In genomic region chr3:104441870-104442283, GRCm38 (mm10) we compare ENCODE assay signal across 8 mouse cellular contexts.
A peak's percentile ranks its signal among the peaks of the same experiment; 100 is the strongest.
DNase-seq lines count a peak whose midpoint lies in the region; ATAC-seq and TF ChIP-seq lines count a peak whose summit lies in the region.

No protein-coding gene starts in this region.

- intact Hi-C loops in heart, postnatal 10 days (cut with DNase I): loop anchor here (1.0 to 5.0 kb wide), 5 partner anchors 221 to 530 kb away; partner anchors contain the start of gene Rsbn1

- H3K27ac ChIP-seq in CH12.LX (ENCODE audit: insufficient read depth, low read depth): no peak overlapping the region
- peak overlapping the region; percentile 54 for H3K27ac ChIP-seq in forebrain, embryonic 13.5 days
- H3K27ac ChIP-seq in liver, postnatal 0 days (ENCODE audit: low read depth): peak overlapping the region; percentile 68
- H3K27ac ChIP-seq in neural tube, embryonic 14.5 days (ENCODE audit: low read depth, low read length): peak overlapping the region; percentile 52; the same call in 1 of the 2 replicates

- peaks cover 0 to 15% of the 10 kb centered on the region in 2 experiments; a peak in 2 of 4 replicates for H3K4me1 ChIP-seq in CH12.LX (ENCODE audit: control insufficient read depth in 1 of 2, insufficient read depth in 2 of 2)
- H3K4me1 ChIP-seq in forebrain, embryonic 13.5 days: peaks cover 11% of the 10 kb centered on the region
- H3K4me1 ChIP-seq in liver, postnatal 0 days (ENCODE audit: insufficient read depth): peaks cover 10% of the 10 kb centered on the region; the same call in 1 of the 2 replicates
- no peaks in the 10 kb centered on the region for H3K4me1 ChIP-seq in neural tube, embryonic 14.5 days (ENCODE audit: control insufficient read depth, insufficient read depth, low read length)

- no peaks in the 10 kb centered on the region for H3K27me3 ChIP-seq in CH12.LX (replicated peaks)
- H3K27me3 ChIP-seq in forebrain, embryonic 13.5 days: no peaks in the 10 kb centered on the region
- no peaks in the 10 kb centered on the region for H3K27me3 ChIP-seq in liver, postnatal 0 days (ENCODE audit: insufficient read depth, low read length)
- no peaks in the 10 kb centered on the region for H3K27me3 ChIP-seq in neural tube, embryonic 14.5 days (ENCODE audit: control insufficient read depth, insufficient read depth, low read length)

- peak; percentile 28 to 99; a peak in 3 of 4 replicates for TF ChIP-seq CTCF in CH12.LX (conservative IDR thresholded peaks at IDR 0.05 in 1 of 2, IDR thresholded peaks at IDR 0.05 in 1 of 2; ENCODE audit: low read depth in 2 of 2, low read length in 2 of 2)
- TF ChIP-seq CTCF in liver, postnatal 0 days (IDR thresholded peaks at IDR 0.05; ENCODE audit: low read depth): peak; percentile 97

- peak; percentile 95 for TF ChIP-seq RAD21 in CH12.LX (IDR thresholded peaks at IDR 0.05; ENCODE audit: low read depth, low read length)

- peak overlapping the region in 1 of 3 experiments; percentile 37 for H3K4me3 ChIP-seq in CH12.LX (replicated peaks in 1 of 3; ENCODE audit: low read depth in 2 of 3, low read length in 2 of 3, poor library complexity in 1 of 3)
- peak overlapping the region; percentile 22 for H3K4me3 ChIP-seq in forebrain, embryonic 13.5 days
- H3K4me3 ChIP-seq in liver, postnatal 0 days (ENCODE audit: low read depth, low read length): no peak overlapping the region
- H3K4me3 ChIP-seq in neural tube, embryonic 14.5 days (ENCODE audit: low read depth, low read length): no peak overlapping the region

- no peak overlapping the region for H3K9ac ChIP-seq in CH12.LX (ENCODE audit: insufficient read depth, low read depth)
- H3K9ac ChIP-seq in forebrain, embryonic 13.5 days: peak overlapping the region; percentile 59
- no peak overlapping the region for H3K9ac ChIP-seq in liver, postnatal 0 days (replicated peaks)
- H3K9ac ChIP-seq in neural tube, embryonic 14.5 days (replicated peaks; ENCODE audit: low read depth, low read length): peak overlapping the region; percentile 37; the same call in 1 of the 2 replicates

- 16% methylated on average over 15 of the region's 15 CpGs for WGBS in forebrain, embryonic 13.5 days
- 6% methylated on average over 15 of the region's 15 CpGs for WGBS in large intestine, adult 2 months
- WGBS in liver, postnatal 0 days (ENCODE audit: insufficient replicate concordance): 6% methylated on average over 15 of the region's 15 CpGs
- WGBS in neural tube, embryonic 14.5 days: 16% methylated on average over 15 of the region's 15 CpGs

- ATAC-seq in forebrain, embryonic 13.5 days: peak; percentile 97
- ATAC-seq in liver, postnatal 0 days: peak; percentile 93
- ATAC-seq in neural tube, embryonic 14.5 days (ENCODE audit: low read depth): peak; percentile 98

- in situ Hi-C loops in CH12.LX (cut with MboI; ENCODE audit: low pct_ligation_motif_present, low pct_unique_long_range_greater_than_20kb, low sequenced_read_pairs): loop anchor here (10.0 to 25.0 kb wide), 2 partner anchors 243 to 430 kb away; no protein-coding TSS in a partner anchor

- TF ChIP-seq EP300 in CH12.LX (IDR thresholded peaks at IDR 0.05; ENCODE audit: low read length): no peak
- peak; percentile 78 for TF ChIP-seq EP300 in liver, postnatal 0 days (IDR thresholded peaks at IDR 0.05; ENCODE audit: low read depth)

- H3K36me3 ChIP-seq in CH12.LX (replicated peaks in 1 of 2; ENCODE audit: control insufficient read depth in 1 of 2, insufficient read depth in 1 of 2, low read length in 1 of 2): no peaks in the 10 kb centered on the region
- H3K36me3 ChIP-seq in forebrain, embryonic 13.5 days (ENCODE audit: poor library complexity, severe bottlenecking): no peaks in the 10 kb centered on the region
- H3K36me3 ChIP-seq in liver, postnatal 0 days (replicated peaks; ENCODE audit: insufficient read depth, low read length): no peaks in the 10 kb centered on the region
- H3K36me3 ChIP-seq in neural tube, embryonic 14.5 days (ENCODE audit: control insufficient read depth, insufficient read depth, low read length): no peaks in the 10 kb centered on the region

- DNase-seq in CH12.LX (ENCODE audit: extremely low read depth): peak; percentile 89
- DNase-seq in c-Kit-positive CD71-positive TER-119-negative erythroid progenitor cells, embryonic 14.5 days (ENCODE audit: low read depth): peak; percentile 54
- peak; percentile 98 to 99 for DNase-seq in heart, postnatal 10 days
- DNase-seq in large intestine, adult 2 months (ENCODE audit: low read depth, low spot score): peak; percentile 84
- peak; percentile 94 for DNase-seq in liver, postnatal 0 days
- DNase-seq in testis, postnatal 10 days (ENCODE audit: low spot score): peak; percentile 98

- no peak overlapping the region for H3K4me2 ChIP-seq in CH12.LX (ENCODE audit: insufficient read depth, low read depth, poor library complexity, severe bottlenecking)
- peak overlapping the region; percentile 50 for H3K4me2 ChIP-seq in forebrain, embryonic 13.5 days
- H3K4me2 ChIP-seq in liver, postnatal 0 days (ENCODE audit: low read depth, low read length): peak overlapping the region; percentile 47
- H3K4me2 ChIP-seq in neural tube, embryonic 14.5 days (ENCODE audit: low read depth, low read length): peak overlapping the region; percentile 37

- H3K79me2 ChIP-seq in CH12.LX (replicated peaks; ENCODE audit: control insufficient read depth, extremely low read depth, insufficient read depth, poor library complexity, severe bottlenecking): no peaks in the 10 kb centered on the region

- dilution Hi-C loops in CH12.LX (cut with MboI; ENCODE audit: extremely low pct_ligation_motif_present, extremely low pct_unique_long_range_greater_than_20kb, low sequenced_read_pairs): no loop called here

- TF ChIP-seq POLR2A in CH12.LX (IDR thresholded peaks at IDR 0.05; ENCODE audit: low read depth, low read length): no peak

- no peaks in the 10 kb centered on the region for H3K9me3 ChIP-seq in CH12.LX (replicated peaks; ENCODE audit: low read length)
- H3K9me3 ChIP-seq in forebrain, embryonic 13.5 days (replicated peaks): no peaks in the 10 kb centered on the region
- H3K9me3 ChIP-seq in liver, postnatal 0 days (ENCODE audit: low read length): no peaks in the 10 kb centered on the region
- no peaks in the 10 kb centered on the region for H3K9me3 ChIP-seq in neural tube, embryonic 14.5 days (ENCODE audit: control insufficient read depth, low read length)

TF ChIP-seq in CH12.LX, 34 proteins besides CTCF, POLR2A, EP300 and RAD21:
- TF ChIP-seq IRF4 (IDR thresholded peaks at IDR 0.05; ENCODE audit: low read depth, low read length) (no peak), USF2 (conservative IDR thresholded peaks at IDR 0.05; ENCODE audit: low read depth, low read length) (no peak), JUND (conservative IDR thresholded peaks at IDR 0.05; ENCODE audit: low read depth, low read length) (no peak), RCOR1 (conservative IDR thresholded peaks at IDR 0.05; ENCODE audit: low read depth, low read length) (no peak), NRF1 (IDR thresholded peaks at IDR 0.05; ENCODE audit: low read depth, low read length) (no peak), MYC (IDR thresholded peaks at IDR 0.05; ENCODE audit: low read depth, low read length) (no peak), MXI1 (IDR thresholded peaks at IDR 0.05; ENCODE audit: low read depth, low read length) (no peak), MEF2A (IDR thresholded peaks at IDR 0.05; ENCODE audit: borderline replicate concordance, low read depth, low read length) (peak; percentile 41; the same call in 1 of the 2 replicates), BHLHE40 (IDR thresholded peaks at IDR 0.05; ENCODE audit: low read depth, low read length) (no peak), SMC3 (IDR thresholded peaks at IDR 0.05; ENCODE audit: low read depth, low read length) (peak; percentile 90), CHD2 (IDR thresholded peaks at IDR 0.05; ENCODE audit: low read length) (no peak), MAFK (IDR thresholded peaks at IDR 0.05; ENCODE audit: insufficient replicate concordance, low read length) (no peak), E2F4 (IDR thresholded peaks at IDR 0.05; ENCODE audit: insufficient replicate concordance, low read depth, low read length) (no peak), HCFC1 (IDR thresholded peaks at IDR 0.05; ENCODE audit: low read depth, low read length) (peak; percentile 56), USF1 (IDR thresholded peaks at IDR 0.05; ENCODE audit: low read depth, low read length) (no peak), ZNF384 (IDR thresholded peaks at IDR 0.05; ENCODE audit: low read depth, low read length) (no peak), TCF12 (IDR thresholded peaks at IDR 0.05; ENCODE audit: low read depth, low read length) (0 out of 2 replicates have a peak, but pooled peaks have one; percentile 22), TBP (conservative IDR thresholded peaks at IDR 0.05; ENCODE audit: low read depth, low read length) (no peak), ZKSCAN1 (IDR thresholded peaks at IDR 0.05; ENCODE audit: borderline replicate concordance, low read depth, low read length) (no peak), POLR2AphosphoS2 (IDR thresholded peaks at IDR 0.05; ENCODE audit: low read depth, low read length) (no peak), NELFE (IDR thresholded peaks at IDR 0.05; ENCODE audit: low read depth, low read length) (peak; percentile 71), UBTF (IDR thresholded peaks at IDR 0.05; ENCODE audit: low read depth, low read length) (no peak), PAX5 (IDR thresholded peaks at IDR 0.05; ENCODE audit: low read length) (no peak), ETS1 (conservative IDR thresholded peaks at IDR 0.05; ENCODE audit: low read depth, low read length) (peak; percentile 18; the same call in 1 of the 2 replicates), JUN (IDR thresholded peaks at IDR 0.05; ENCODE audit: insufficient read depth, low read depth, low read length) (no peak), ZMIZ1 (IDR thresholded peaks at IDR 0.05; ENCODE audit: low read depth, low read length) (no peak), KAT2A (IDR thresholded peaks at IDR 0.05; ENCODE audit: insufficient replicate concordance, low read length) (no peak), MAZ (IDR thresholded peaks at IDR 0.05; ENCODE audit: low read depth, low read length) (no peak), ELF1 (IDR thresholded peaks at IDR 0.05; ENCODE audit: low read depth, low read length) (peak; percentile 76), ZC3H11A (IDR thresholded peaks at IDR 0.05; ENCODE audit: low read depth, low read length) (peak; percentile 36), CHD1 (IDR thresholded peaks at IDR 0.05; ENCODE audit: low read depth, low read length) (no peak), GABPA (IDR thresholded peaks at IDR 0.05; ENCODE audit: insufficient replicate concordance, low read depth, low read length) (no peak), SIN3A (IDR thresholded peaks at IDR 0.05; ENCODE audit: low read length) (no peak), MAX (IDR thresholded peaks at IDR 0.05; ENCODE audit: low read length) (no peak)

Comparison
In these comparisons a context has a peak if more than half of its experiments do, and no peak if none do; other contexts are left out.
1. H3K9ac ChIP-seq: peak in forebrain, embryonic 13.5 days (single experiment) and neural tube, embryonic 14.5 days (single experiment); none in CH12.LX (single experiment) and liver, postnatal 0 days (single experiment).
2. Peak in every context shown above with its lines, with median percentiles within 50 percentile points of each other: DNase-seq and ATAC-seq.